Mouse (Mus musculus) E14TG2a.4 (cell line): Measurements from ENCODE around the gene Gm37240.

Source experiments
- CTCF ChIP-seq: conservative IDR thresholded peaks from 2 replicates; pipeline ENCODE4 v1.5.1; 2014; ENCODE audit warnings: low read length
- NANOG ChIP-seq: IDR thresholded peaks from 2 replicates; pipeline ENCODE4 v1.6.1; 2014; ENCODE audit warnings: borderline replicate concordance, low read length, mixed read lengths
- POU5F1 ChIP-seq: IDR thresholded peaks from 2 replicates; pipeline ENCODE4 v1.6.1; 2014; ENCODE audit warnings: low read length, borderline replicate concordance

GRCm38 (mm10) chr3:85922331-85922730 is 35.0 kb upstream of the Gm37240 start:
- TF ChIP-seq CTCF (no peak), NANOG (no peak), POU5F1 (no peak)
